Mouse (Mus musculus): ENCODE data around the gene Terb2. TPM values are rescaled to one million over a fixed set of nuclear protein-coding genes. Genes with fewer than 3 reads are reported as not detected.

Gene Terb2
- polyA plus RNA-seq (2015; fragmentation: Nextera tagmentation; extraction: Ambion mirVana) = not detected in 2 replicates

GRCm38 (mm10) chr2:122186106-122186505 lies at the start of gene Terb2, which contains the start of gene Patl2:
Terb2 (plus strand) TSS chr2:122186272.
Patl2 (minus strand) TSS chr2:122186189.
- no peaks in the 10 kb centered on the region for H3K9me3 ChIP-seq (replicated peaks; ENCODE audit: control insufficient read depth, low read length)
- H3K4me2 ChIP-seq (ENCODE audit: low read depth, low read length) = no peak within 1 kb of the TSS
- ATAC-seq (replicated peaks; ENCODE audit: extremely low read depth, insufficient read depth, low FRiP score) = no peak
- no peak within 1 kb of the TSS for H3K4me3 ChIP-seq (ENCODE audit: low read length)
- H3K27me3 ChIP-seq (ENCODE audit: control insufficient read depth, insufficient read depth, low read length) = no peaks in the 10 kb centered on the region
- H3K4me1 ChIP-seq (ENCODE audit: control insufficient read depth, insufficient read depth, low read length) = no peaks in the 10 kb centered on the region
- no peak within 1 kb of the TSS for H3K27ac ChIP-seq (ENCODE audit: low read length)
- H3K36me3 ChIP-seq (ENCODE audit: control insufficient read depth, insufficient read depth) = no peaks in the 10 kb centered on the region
- 69% methylated on average over 17 of the region's 17 CpGs for WGBS
- H3K9ac ChIP-seq (ENCODE audit: low read length) = no peak within 1 kb of the TSS

GRCm38 (mm10) chr2:122137839-122138465 lies 48.1 kb upstream of the Terb2 start:
- Histone ChIP-seq H3K4me3 (ENCODE audit: low read length) (no peak overlapping the region), H3K4me1 (ENCODE audit: control insufficient read depth, insufficient read depth, low read length) (no peaks in the 10 kb centered on the region), H3K9me3 (replicated peaks; ENCODE audit: control insufficient read depth, low read length) (no peaks in the 10 kb centered on the region), H3K36me3 (ENCODE audit: control insufficient read depth, insufficient read depth) (no peaks in the 10 kb centered on the region), H3K27ac (ENCODE audit: low read length) (no peak overlapping the region), H3K4me2 (ENCODE audit: low read depth, low read length) (no peak overlapping the region), H3K9ac (ENCODE audit: low read length) (no peak overlapping the region), H3K27me3 (ENCODE audit: control insufficient read depth, insufficient read depth, low read length) (no peaks in the 10 kb centered on the region)
- ATAC-seq (replicated peaks; ENCODE audit: extremely low read depth, insufficient read depth, low FRiP score) = no peak
- WGBS = 47% methylated on average over 5 of the region's 5 CpGs

- Histone ChIP-seq H3K9me3 (replicated peaks; ENCODE audit: control insufficient read depth, low read length) (no peaks in the 10 kb centered on the region), H3K4me2 (ENCODE audit: low read depth, low read length) (no peak overlapping the region), H3K27me3 (ENCODE audit: control insufficient read depth, insufficient read depth, low read length) (no peaks in the 10 kb centered on the region), H3K4me1 (ENCODE audit: control insufficient read depth, insufficient read depth, low read length) (no peaks in the 10 kb centered on the region), H3K4me3 (ENCODE audit: low read length) (no peak overlapping the region), H3K9ac (ENCODE audit: low read length) (no peak overlapping the region), H3K27ac (ENCODE audit: low read length) (no peak overlapping the region), H3K36me3 (ENCODE audit: control insufficient read depth, insufficient read depth) (no peaks in the 10 kb centered on the region)
- ATAC-seq (replicated peaks; ENCODE audit: extremely low read depth, insufficient read depth, low FRiP score) = no peak
- 74% methylated on average over 2 of the region's 2 CpGs for WGBS
Observed at GRCm38 (mm10) chr2:122140815-122141214, 45.3 kb upstream of the Terb2 start.

GRCm38 (mm10) chr2:122141332-122141967 lies 44.6 kb upstream of the Terb2 start:
- Histone ChIP-seq H3K4me1 (ENCODE audit: control insufficient read depth, insufficient read depth, low read length) (peaks cover under 1% of the 10 kb centered on the region; the same call in 1 of the 2 replicates), H3K36me3 (ENCODE audit: control insufficient read depth, insufficient read depth) (no peaks in the 10 kb centered on the region), H3K27ac (ENCODE audit: low read length) (no peak overlapping the region), H3K9ac (ENCODE audit: low read length) (no peak overlapping the region), H3K9me3 (replicated peaks; ENCODE audit: control insufficient read depth, low read length) (no peaks in the 10 kb centered on the region), H3K4me3 (ENCODE audit: low read length) (no peak overlapping the region), H3K4me2 (ENCODE audit: low read depth, low read length) (no peak overlapping the region), H3K27me3 (ENCODE audit: control insufficient read depth, insufficient read depth, low read length) (no peaks in the 10 kb centered on the region)
- ATAC-seq (replicated peaks; ENCODE audit: extremely low read depth, insufficient read depth, low FRiP score) = no peak
- 74% methylated on average over 5 of the region's 5 CpGs for WGBS

GRCm38 (mm10) chr2:122143111-122143510 lies 43.0 kb upstream of the Terb2 start:
- 81% methylated on average over 3 of the region's 3 CpGs for WGBS
- ATAC-seq (replicated peaks; ENCODE audit: extremely low read depth, insufficient read depth, low FRiP score) = no peak
- no peaks in the 10 kb centered on the region for H3K27me3 ChIP-seq (ENCODE audit: control insufficient read depth, insufficient read depth, low read length)

GRCm38 (mm10) chr2:122145756-122146155 lies 40.3 kb upstream of the Terb2 start:
- Histone ChIP-seq H3K9me3 (replicated peaks; ENCODE audit: control insufficient read depth, low read length) (no peaks in the 10 kb centered on the region), H3K9ac (ENCODE audit: low read length) (no peak overlapping the region), H3K4me1 (ENCODE audit: control insufficient read depth, insufficient read depth, low read length) (peaks cover 10% of the 10 kb centered on the region), H3K27ac (ENCODE audit: low read length) (no peak overlapping the region), H3K36me3 (ENCODE audit: control insufficient read depth, insufficient read depth) (no peaks in the 10 kb centered on the region), H3K27me3 (ENCODE audit: control insufficient read depth, insufficient read depth, low read length) (no peaks in the 10 kb centered on the region), H3K4me3 (ENCODE audit: low read length) (no peak overlapping the region), H3K4me2 (ENCODE audit: low read depth, low read length) (no peak overlapping the region)
- WGBS = 63% methylated on average over 4 of the region's 4 CpGs
- no peak for ATAC-seq (replicated peaks; ENCODE audit: extremely low read depth, insufficient read depth, low FRiP score)

More at GRCm38 (mm10) chr2:122143111-122143510, 43.0 kb upstream of the Terb2 start:
- no peak overlapping the region for H3K4me3 ChIP-seq (ENCODE audit: low read length)
- no peak overlapping the region for H3K27ac ChIP-seq (ENCODE audit: low read length)
- no peaks in the 10 kb centered on the region for H3K36me3 ChIP-seq (ENCODE audit: control insufficient read depth, insufficient read depth)
- peaks cover 7% of the 10 kb centered on the region for H3K4me1 ChIP-seq (ENCODE audit: control insufficient read depth, insufficient read depth, low read length)
- H3K4me2 ChIP-seq (ENCODE audit: low read depth, low read length) = no peak overlapping the region
- H3K9me3 ChIP-seq (replicated peaks; ENCODE audit: control insufficient read depth, low read length) = no peaks in the 10 kb centered on the region
- no peak overlapping the region for H3K9ac ChIP-seq (ENCODE audit: low read length)

GRCm38 (mm10) chr2:122146687-122147086 lies 39.4 kb upstream of the Terb2 start:
- H3K36me3 ChIP-seq (ENCODE audit: control insufficient read depth, insufficient read depth) = peaks cover 4% of the 10 kb centered on the region; the same call in 1 of the 2 replicates
- no peaks in the 10 kb centered on the region for H3K9me3 ChIP-seq (replicated peaks; ENCODE audit: control insufficient read depth, low read length)
- H3K27me3 ChIP-seq (ENCODE audit: control insufficient read depth, insufficient read depth, low read length) = no peaks in the 10 kb centered on the region
- H3K4me2 ChIP-seq (ENCODE audit: low read depth, low read length) = peak overlapping the region; percentile 80
- H3K27ac ChIP-seq (ENCODE audit: low read length) = peak overlapping the region; percentile 70
- peaks cover 10% of the 10 kb centered on the region for H3K4me1 ChIP-seq (ENCODE audit: control insufficient read depth, insufficient read depth, low read length)
- peak overlapping the region; percentile 92 for H3K9ac ChIP-seq (ENCODE audit: low read length)
- no peak for ATAC-seq (replicated peaks; ENCODE audit: extremely low read depth, insufficient read depth, low FRiP score)
- WGBS = 46% methylated on average over 6 of the region's 6 CpGs
- H3K4me3 ChIP-seq (ENCODE audit: low read length) = no peak overlapping the region; the same call in 1 of the 2 replicates

- H3K36me3 ChIP-seq (ENCODE audit: control insufficient read depth, insufficient read depth) = peaks cover 4% of the 10 kb centered on the region; the same call in 1 of the 2 replicates
- peak within 1 kb of the TSS; percentile 80 for H3K4me2 ChIP-seq (ENCODE audit: low read depth, low read length)
- H3K9ac ChIP-seq (ENCODE audit: low read length) = peak within 1 kb of the TSS; percentile 92
- under 1% methylated on average over 40 of the region's 40 CpGs for WGBS
- H3K4me3 ChIP-seq (ENCODE audit: low read length) = peak within 1 kb of the TSS; percentile 93
- H3K27me3 ChIP-seq (ENCODE audit: control insufficient read depth, insufficient read depth, low read length) = no peaks in the 10 kb centered on the region
- peak; percentile 98 for ATAC-seq (replicated peaks; ENCODE audit: extremely low read depth, insufficient read depth, low FRiP score)
- H3K27ac ChIP-seq (ENCODE audit: low read length) = peak within 1 kb of the TSS; percentile 86
- H3K9me3 ChIP-seq (replicated peaks; ENCODE audit: control insufficient read depth, low read length) = no peaks in the 10 kb centered on the region
- peaks cover 10% of the 10 kb centered on the region for H3K4me1 ChIP-seq (ENCODE audit: control insufficient read depth, insufficient read depth, low read length)
Observed at GRCm38 (mm10) chr2:122147508-122148241, 38.4 kb upstream of the Terb2 start, which contains the start of gene B2m. B2m (plus strand) TSS chr2:122147686.

All from heart, embryonic 16.5 days (tissue).